Mouse (Mus musculus) bone marrow, adult 2 months (tissue): Measurements from ENCODE around the gene 9930111J21Rik2.
"Not testable (repeated sequence)": the region's sequence is repeated elsewhere in the genome, so short reads cannot be mapped to it uniquely, and the experiment has no call there.

Source experiments
- CTCF ChIP-seq: fragments of 200-500 bp; IDR thresholded peaks from 2 replicates; pipeline ENCODE4 v1.5.1; 2011; ENCODE audit warnings: low read length, control low read depth; ENCODE audit not compliant: control insufficient read depth, insufficient read depth
- POLR2A ChIP-seq: fragments of 200-500 bp; IDR thresholded peaks from 2 replicates; pipeline ENCODE4 v1.6.1; 2011; ENCODE audit warnings: low read depth, mild to moderate bottlenecking, control low read depth, low read length, borderline replicate concordance; ENCODE audit not compliant: control insufficient read depth

DNA sequence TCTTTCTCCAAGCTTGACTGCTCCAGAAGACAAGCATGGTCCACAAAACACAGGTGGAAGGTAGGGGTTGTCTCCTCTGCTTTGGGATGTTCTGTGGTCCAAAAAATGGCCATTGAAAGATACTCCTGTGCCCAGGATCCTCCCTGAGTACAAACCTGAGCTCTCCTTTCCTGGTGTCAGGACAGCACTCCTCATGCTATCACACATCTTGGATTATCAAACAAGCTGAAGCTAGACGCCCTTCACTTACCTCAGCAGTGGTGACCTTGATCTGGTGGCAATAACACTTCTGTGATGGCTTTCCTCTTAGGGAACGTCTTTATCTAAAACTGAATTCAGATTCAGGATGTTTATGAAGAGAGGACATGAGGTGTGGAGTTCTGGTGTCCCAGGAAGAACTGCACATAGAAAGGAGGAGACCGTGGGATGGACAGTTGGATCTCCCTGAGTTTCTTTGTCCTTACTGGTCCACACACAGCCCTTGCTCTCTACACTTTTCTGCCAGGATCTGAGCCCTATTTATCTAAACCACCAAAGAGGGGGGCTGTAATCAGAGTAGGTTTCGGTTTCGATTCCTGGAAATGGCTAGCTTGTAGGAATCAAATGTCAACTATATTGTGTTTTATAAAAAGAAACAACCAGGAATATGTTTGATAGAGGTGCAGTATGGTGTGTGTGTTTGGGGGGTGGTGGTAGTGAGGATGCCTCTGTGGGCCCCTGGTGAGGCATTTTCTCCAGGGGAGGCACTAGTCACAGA is 12.8 kb upstream of the 9930111J21Rik2 start, which contains the start of gene Tgtp2:
- not testable (repeated sequence) for TF ChIP-seq POLR2A, CTCF
